Mouse (Mus musculus) cerebellum, postnatal 36 days (tissue): ENCODE measurements around the gene Fuca2.

Experiments used
- DNase-seq, 2 experiments: peaks; one replicate each; pipeline ENCODE4 v3.0.0; 2021 to 2022; ENCODE audit warnings: mixed read lengths in 2 of 2

The Fuca2 gene

GRCm38 (mm10) chr10:13534751-13535150 lies 35.4 kb downstream of the Fuca2 start:
- no peak for DNase-seq

- no peak for DNase-seq
Observed at GRCm38 (mm10) chr10:13536706-13537105, 37.4 kb downstream of the Fuca2 start.

GRCm38 (mm10) chr10:13539769-13540333 lies 40.5 kb downstream of the Fuca2 start:
- DNase-seq = no peak

GRCm38 (mm10) chr10:13541721-13542120 lies 42.4 kb downstream of the Fuca2 start:
- no peak for DNase-seq

GRCm38 (mm10) chr10:13552646-13553497 lies 53.5 kb downstream of the Fuca2 start, which contains the start of the genes Adat2 and Pex3:
Gene Adat2, plus strand, starts transcription at chr10:13552894.
Gene Pex3, minus strand, starts transcription at chr10:13553142.
- DNase-seq = peak; percentile 86 to 91

DNA sequence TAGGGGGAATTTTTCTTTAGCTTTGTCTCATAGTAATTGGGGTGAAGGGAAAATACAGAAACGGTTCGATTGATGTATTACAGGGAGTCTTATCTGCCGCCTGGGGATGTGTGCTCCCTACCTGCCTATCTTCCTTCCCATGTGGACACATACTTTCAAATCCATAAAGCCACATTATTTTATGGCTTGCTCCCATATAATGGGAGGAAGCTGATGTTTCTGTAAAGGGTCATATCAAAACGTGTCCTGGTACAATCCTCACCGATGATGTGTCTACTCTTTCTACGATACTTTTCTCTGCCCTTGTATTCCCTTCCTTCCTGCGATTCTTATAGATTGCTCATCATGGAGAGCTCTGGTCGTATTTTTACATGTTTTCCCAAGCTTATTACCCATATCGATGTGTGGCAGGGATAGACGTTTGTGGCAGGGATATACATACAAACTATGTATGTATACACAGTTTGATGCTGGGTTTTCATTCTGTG lies 54.2 kb downstream of the Fuca2 start:
- DNase-seq = no peak

GRCm38 (mm10) chr10:13554316-13554715 lies 55.0 kb downstream of the Fuca2 start:
- no peak for DNase-seq

- DNase-seq = no peak
Observed at GRCm38 (mm10) chr10:13560014-13560674, 60.8 kb downstream of the Fuca2 start.

GRCm38 (mm10) chr10:13564364-13565079 lies 65.2 kb downstream of the Fuca2 start:
- DNase-seq = peak; percentile 73 to 75

DNA sequence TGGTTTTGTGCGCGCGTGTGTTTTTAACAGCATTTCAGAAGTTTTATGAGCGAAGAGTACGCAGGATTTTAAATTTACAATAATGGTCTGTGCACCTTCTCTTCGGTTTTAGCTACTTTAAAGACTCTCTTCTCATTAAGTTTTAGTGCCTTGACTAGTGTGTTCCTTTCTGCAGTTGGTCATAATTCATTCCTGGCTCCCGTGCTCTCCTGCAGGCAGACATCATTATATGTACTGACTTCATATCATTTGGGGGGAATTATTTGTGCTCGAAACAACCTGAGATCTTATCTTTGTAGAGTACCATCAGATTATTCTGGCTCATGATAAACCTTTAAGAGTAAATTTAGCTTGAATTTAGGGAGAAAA lies 65.7 kb downstream of the Fuca2 start:
- DNase-seq = no peak

- no peak for DNase-seq
Observed at GRCm38 (mm10) chr10:13566393-13566792, 67.1 kb downstream of the Fuca2 start.
